Mouse (Mus musculus) lung, embryonic 14.5 days (tissue): ENCODE measurements around the gene Celf5. TPM values are rescaled to one million over a fixed set of nuclear protein-coding genes. Genes with fewer than 3 reads are reported as not detected.

ENCODE experiments used
- ATAC-seq: fragments of 200-750 bp; cut with Nextera tagmentation; 2 replicates; pipeline ENCODE4 v1.8.0; 2017; ENCODE audit warnings: mild to moderate bottlenecking, moderate TSS enrichment, moderate library complexity; ENCODE audit not compliant: insufficient read depth
- DNase-seq: peaks from one replicate; pipeline ENCODE4 v3.0.0-alpha.2; 2015
- H3K27ac ChIP-seq: fragments of 300-500 bp; sonication (generic); 2 replicates; pipeline ENCODE4 v1.5.1; 2014; ENCODE audit warnings: low read depth, mild to moderate bottlenecking, moderate library complexity
- H3K27me3 ChIP-seq: fragments of 300-500 bp; sonication (generic); 2 replicates; pipeline ENCODE4 v1.6.1; 2014; ENCODE audit warnings: low read length, control low read depth; ENCODE audit not compliant: insufficient read depth
- H3K36me3 ChIP-seq: fragments of 300-500 bp; sonication (generic); 2 replicates; pipeline ENCODE4 v1.6.1; 2014; ENCODE audit warnings: control low read depth; ENCODE audit not compliant: insufficient read depth
- H3K4me1 ChIP-seq: fragments of 300-500 bp; sonication (generic); 2 replicates; pipeline ENCODE4 v1.6.1; 2014; ENCODE audit warnings: antibody characterized with exemption, control low read depth; ENCODE audit not compliant: insufficient read depth
- H3K4me2 ChIP-seq: fragments of 300-500 bp; sonication (generic); 2 replicates; pipeline ENCODE4 v1.6.1; 2014; ENCODE audit warnings: mild to moderate bottlenecking
- H3K4me3 ChIP-seq: fragments of 300-500 bp; sonication (generic); 2 replicates; pipeline ENCODE4 v1.5.1; 2014; ENCODE audit warnings: low read depth, low read length
- H3K9ac ChIP-seq: fragments of 300-500 bp; sonication (generic); 2 replicates; pipeline ENCODE4 v1.6.1; 2014
- H3K9me3 ChIP-seq: fragments of 300-500 bp; sonication (generic); 2 replicates; pipeline ENCODE4 v1.6.1; 2016; ENCODE audit warnings: low read depth, low read length, control low read depth
- CTCF ChIP-seq: IDR thresholded peaks from 2 replicates; pipeline ENCODE4 v1.5.1; 2016; ENCODE audit warnings: antibody characterized with exemption, low read depth
- WGBS: fragments of 180-500 bp; shearing (Covaris S2); extraction: QIAGEN DNeasy Blood & Tissue Kit; methylation state at CpG from one replicate; pipeline ENCODE4 v1.1.7; 2014; 5-methylcytosine and 5-hydroxymethylcytosine counted together
- polyA plus RNA-seq: library from polyadenylated mRNA; unstranded; fragments of >200 nt; fragmentation: Nextera tagmentation; extraction: Ambion mirVana; gene quantifications from 2 replicates; pipeline ENCODE4 v1.2.1, GENCODE M21; 2014

Celf5 gene
- polyA plus RNA-seq, 1 experiment from 2014 or later: 0.09 TPM

- 29% methylated on average over 3 of the region's 3 CpGs for WGBS
- no peaks in the 10 kb centered on the region for H3K9me3 ChIP-seq
- no peak for DNase-seq
- H3K4me1 ChIP-seq: peaks cover 8% of the 10 kb centered on the region; the same call in 1 of the 2 replicates
- peak overlapping the region; percentile 12; the same call in 1 of the 2 replicates for H3K27ac ChIP-seq
- H3K4me3 ChIP-seq: peak overlapping the region; percentile 71
- no peak for ATAC-seq
- peak overlapping the region; percentile 82 for H3K4me2 ChIP-seq
- peak overlapping the region; percentile 82 for H3K9ac ChIP-seq
- no peak for TF ChIP-seq CTCF
- H3K27me3 ChIP-seq: no peaks in the 10 kb centered on the region; the same call in 1 of the 2 replicates
- H3K36me3 ChIP-seq: no peaks in the 10 kb centered on the region
Measured at GRCm38 (mm10) chr10:81427327-81427726, 55.2 kb downstream of the Celf5 start.

DNA sequence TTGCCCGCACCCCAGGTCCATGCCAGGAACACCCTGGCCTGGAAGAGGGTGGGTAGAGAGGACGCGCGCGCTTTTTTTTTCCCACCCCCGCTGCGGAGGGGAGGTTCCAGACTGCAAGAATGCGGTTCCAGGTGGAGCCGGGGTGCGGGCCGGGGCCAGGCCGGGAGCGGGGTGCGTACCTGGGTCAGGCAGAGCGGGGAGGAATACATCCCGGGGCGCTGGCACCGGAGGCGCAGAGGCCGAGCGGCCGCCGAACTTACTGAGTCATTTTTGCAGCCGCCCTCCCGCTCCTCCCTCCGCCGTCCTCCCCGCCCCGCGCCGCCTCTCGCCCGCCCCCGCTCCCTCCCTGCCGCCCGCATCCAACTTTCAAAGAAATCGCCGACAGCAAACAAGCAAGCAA is 55.6 kb downstream of the Celf5 start:
- under 1% methylated on average over 36 of the region's 38 CpGs for WGBS
- ATAC-seq (no peak), DNase-seq (peak; percentile 64)
- peak overlapping the region; percentile 82 for H3K4me2 ChIP-seq
- H3K9ac ChIP-seq: peak overlapping the region; percentile 82
- no peaks in the 10 kb centered on the region for H3K9me3 ChIP-seq
- no peaks in the 10 kb centered on the region; the same call in 1 of the 2 replicates for H3K27me3 ChIP-seq
- peak overlapping the region; percentile 61; the same call in 1 of the 2 replicates for H3K27ac ChIP-seq
- H3K4me3 ChIP-seq: peak overlapping the region; percentile 71
- H3K4me1 ChIP-seq: peaks cover 8% of the 10 kb centered on the region; the same call in 1 of the 2 replicates
- no peaks in the 10 kb centered on the region for H3K36me3 ChIP-seq
- TF ChIP-seq CTCF: no peak

- 2% methylated on average over 18 of the region's 33 CpGs for WGBS
- H3K27ac ChIP-seq: peak overlapping the region; percentile 61; the same call in 1 of the 2 replicates
- no peaks in the 10 kb centered on the region for H3K9me3 ChIP-seq
- peaks cover 8% of the 10 kb centered on the region; the same call in 1 of the 2 replicates for H3K4me1 ChIP-seq
- peak overlapping the region; percentile 82 for H3K4me2 ChIP-seq
- peak overlapping the region; percentile 82 for H3K9ac ChIP-seq
- H3K36me3 ChIP-seq: no peaks in the 10 kb centered on the region
- no peak for TF ChIP-seq CTCF
- H3K27me3 ChIP-seq: no peaks in the 10 kb centered on the region; the same call in 1 of the 2 replicates
- H3K4me3 ChIP-seq: peak overlapping the region; percentile 71
- DNase-seq (peak; percentile 40), ATAC-seq (no peak)
Measured at GRCm38 (mm10) chr10:81426081-81426671, 56.3 kb downstream of the Celf5 start.

GRCm38 (mm10) chr10:81425236-81425850 is 57.2 kb downstream of the Celf5 start:
- TF ChIP-seq CTCF: no peak
- Histone ChIP-seq H3K36me3 (peaks cover 8% of the 10 kb centered on the region), H3K27ac (peak overlapping the region; percentile 83), H3K9me3 (no peaks in the 10 kb centered on the region), H3K9ac (peak overlapping the region; percentile 36), H3K4me2 (peak overlapping the region; percentile 82), H3K4me3 (peak overlapping the region; percentile 71), H3K27me3 (no peaks in the 10 kb centered on the region; the same call in 1 of the 2 replicates), H3K4me1 (peaks cover 8% of the 10 kb centered on the region; the same call in 1 of the 2 replicates)
- 30% methylated on average over 10 of the region's 10 CpGs for WGBS
- DNase-seq: peak; percentile 28
- ATAC-seq: no peak

DNA sequence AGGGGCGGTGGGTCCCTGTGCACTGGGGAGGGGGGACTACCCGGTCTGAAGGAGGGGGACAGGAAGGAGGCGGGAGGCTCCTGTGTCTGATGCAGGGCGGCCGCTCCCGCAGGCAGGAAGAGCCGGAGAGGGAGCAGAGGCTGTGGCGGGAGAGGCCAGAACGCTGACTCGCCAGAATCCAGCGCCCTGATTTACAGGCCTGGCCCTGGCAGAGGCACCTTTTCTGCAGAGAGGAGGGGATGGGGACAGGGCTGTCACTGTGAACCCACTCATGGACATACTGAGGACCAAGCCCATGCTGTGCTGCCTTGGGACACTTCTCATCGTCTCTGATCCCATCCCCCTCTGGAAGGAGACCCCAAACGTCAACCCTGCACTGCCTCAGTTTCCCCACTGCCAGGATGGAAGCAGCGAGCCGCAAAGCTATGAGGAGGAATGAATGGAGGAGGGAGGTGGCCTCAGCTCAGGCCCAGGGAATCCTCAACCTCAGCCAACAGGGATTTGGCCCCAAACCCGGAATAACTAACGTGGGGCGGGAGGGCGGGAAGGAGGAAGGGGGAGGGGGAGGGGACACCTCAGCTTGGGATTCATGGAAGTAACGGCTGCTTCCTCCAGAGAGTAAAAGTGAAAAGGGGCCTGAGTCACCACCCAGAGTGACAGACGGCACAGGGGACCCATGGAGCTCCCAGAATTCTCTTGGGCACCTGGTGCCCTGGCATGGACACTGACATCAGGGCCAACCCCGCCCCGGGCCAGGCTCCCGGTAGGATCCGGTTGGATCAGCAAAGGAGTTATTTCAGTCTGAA is 58.1 kb downstream of the Celf5 start:
- peak overlapping the region; percentile 47 for H3K9ac ChIP-seq
- H3K27ac ChIP-seq: peak overlapping the region; percentile 83
- H3K4me2 ChIP-seq: peak overlapping the region; percentile 82
- DNase-seq (peak; percentile 74), ATAC-seq (peak; percentile 18; the same call in 1 of the 2 replicates)
- WGBS: 7% methylated on average over 25 of the region's 25 CpGs
- H3K4me1 ChIP-seq: peaks cover 8% of the 10 kb centered on the region; the same call in 1 of the 2 replicates
- H3K4me3 ChIP-seq: peak overlapping the region; percentile 71
- H3K9me3 ChIP-seq: no peaks in the 10 kb centered on the region
- TF ChIP-seq CTCF: no peak
- peaks cover 15% of the 10 kb centered on the region for H3K36me3 ChIP-seq
- no peaks in the 10 kb centered on the region; the same call in 1 of the 2 replicates for H3K27me3 ChIP-seq

DNA sequence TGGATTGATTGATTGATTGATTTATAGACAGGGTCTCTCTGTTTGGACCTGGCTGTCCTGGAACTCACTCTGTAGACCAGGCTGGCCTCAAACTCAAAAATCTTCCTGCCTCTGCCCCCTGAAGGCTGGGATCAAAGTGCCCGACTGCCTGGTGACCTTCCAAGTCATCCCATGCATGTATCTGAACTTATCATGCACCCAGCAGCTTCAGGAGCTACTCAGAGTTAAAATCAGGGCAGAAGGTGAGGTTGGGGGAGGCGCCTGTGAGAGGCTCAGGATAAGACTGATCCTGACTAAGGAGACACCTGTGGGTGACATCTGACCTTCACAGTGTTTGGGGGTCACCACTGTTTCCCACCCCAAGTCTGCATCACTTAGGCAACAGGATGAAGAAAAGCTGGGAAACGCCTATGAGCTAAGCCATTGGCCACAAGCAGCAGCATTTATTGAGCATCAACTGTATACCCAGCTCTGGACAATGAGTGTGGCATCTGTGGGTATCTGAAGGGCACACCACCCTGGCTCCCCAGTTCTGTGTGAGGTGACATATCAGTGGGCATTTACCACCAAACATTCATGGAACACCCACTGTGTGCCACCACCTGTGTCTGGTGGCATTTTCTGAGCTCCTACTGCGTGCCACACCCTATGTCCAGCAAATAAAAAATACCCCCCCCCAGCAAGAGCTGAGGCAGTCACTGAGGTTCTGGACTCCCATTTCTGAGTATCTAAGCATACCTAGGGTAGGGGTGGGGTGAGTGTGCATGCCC is 58.8 kb downstream of the Celf5 start:
- Histone ChIP-seq H3K36me3 (peaks cover 23% of the 10 kb centered on the region), H3K27me3 (no peaks in the 10 kb centered on the region; the same call in 1 of the 2 replicates), H3K4me3 (no peak overlapping the region), H3K9me3 (no peaks in the 10 kb centered on the region), H3K27ac (peak overlapping the region; percentile 83; the same call in 1 of the 2 replicates), H3K4me2 (peak overlapping the region; percentile 82), H3K4me1 (peaks cover 12% of the 10 kb centered on the region; the same call in 1 of the 2 replicates), H3K9ac (peak overlapping the region; percentile 47)
- TF ChIP-seq CTCF: no peak
- no peak for ATAC-seq
- no peak for DNase-seq
- 58% methylated on average over 4 of the region's 4 CpGs for WGBS
